Mouse (Mus musculus): ENCODE results near the gene Fundc1.

- TF ChIP-seq CTCF (IDR thresholded peaks at IDR 0.05; ENCODE audit: borderline replicate concordance, control insufficient read depth, extremely low read depth, insufficient read depth, low read length, poor library complexity) (no peak), POLR2A (IDR thresholded peaks at IDR 0.05; ENCODE audit: control insufficient read depth, extremely low read depth, insufficient read depth, low read length, poor library complexity) (no peak)
Measured at GRCm38 (mm10) chrX:17590745-17591144, 18.6 kb upstream of the Fundc1 start.

All from thymus, adult 2 months (tissue).